In genomic region chr2:52987637-52988295, GRCm38 (mm10) we compare ENCODE assay signal across 9 mouse cellular contexts.
A peak's percentile ranks its signal among the peaks of the same experiment; 100 is the strongest.
DNase-seq lines count a peak whose midpoint lies in the region; ATAC-seq lines count a peak whose summit lies in the region.
"Had no signal": no experiment of that assay in that cellular context is flagged by ENCODE, and none has a peak within 500 bp of the region (broad histone marks: within the 10 kb centered on the region; RNA-seq: fewer than 3 reads in every experiment).

No protein-coding gene starts in this region.

- H3K36me3 ChIP-seq in hindbrain, embryonic 10.5 days, result no peaks in the 10 kb centered on the region
- H3K36me3 ChIP-seq in hindbrain, embryonic 11.5 days (ENCODE audit: control insufficient read depth, insufficient read depth, low read length), result no peaks in the 10 kb centered on the region
- no peaks in the 10 kb centered on the region for H3K36me3 ChIP-seq in embryonic facial prominence, embryonic 12.5 days
- H3K36me3 ChIP-seq in hindbrain, embryonic 14.5 days (replicated peaks; ENCODE audit: control insufficient read depth, insufficient read depth), result no peaks in the 10 kb centered on the region

- H3K27ac ChIP-seq in hindbrain, embryonic 10.5 days, result peak overlapping the region; percentile 9; the same call in 1 of the 2 replicates
- no peak overlapping the region for H3K27ac ChIP-seq in hindbrain, embryonic 11.5 days (ENCODE audit: low read depth, low read length)
- H3K27ac ChIP-seq in embryonic facial prominence, embryonic 12.5 days, result peak overlapping the region; percentile 26
- H3K27ac ChIP-seq in hindbrain, embryonic 14.5 days, result peak overlapping the region; percentile 14; the same call in 1 of the 2 replicates

- no peak overlapping the region for H3K4me3 ChIP-seq in hindbrain, embryonic 10.5 days
- no peak overlapping the region for H3K4me3 ChIP-seq in hindbrain, embryonic 11.5 days (ENCODE audit: low read depth, low read length)
- no peak overlapping the region for H3K4me3 ChIP-seq in embryonic facial prominence, embryonic 12.5 days
- no peak overlapping the region for H3K4me3 ChIP-seq in hindbrain, embryonic 14.5 days (replicated peaks; ENCODE audit: low read length)

- no peak overlapping the region for H3K4me2 ChIP-seq in hindbrain, embryonic 11.5 days (replicated peaks; ENCODE audit: low read depth, low read length)
- H3K4me2 ChIP-seq in embryonic facial prominence, embryonic 12.5 days (replicated peaks), result no peak overlapping the region
- no peak overlapping the region for H3K4me2 ChIP-seq in hindbrain, embryonic 14.5 days (replicated peaks)

- WGBS in hindbrain, embryonic 10.5 days, result 75% methylated on average over 11 of the region's 11 CpGs
- WGBS in hindbrain, embryonic 11.5 days, result 70% methylated on average over 11 of the region's 11 CpGs
- WGBS in embryonic facial prominence, embryonic 12.5 days, result 70% methylated on average over 11 of the region's 11 CpGs
- WGBS in hindbrain, embryonic 14.5 days, result 62% methylated on average over 11 of the region's 11 CpGs

- DNase-seq in hindbrain, embryonic 10.5 days (ENCODE audit: low spot score), result no peak
- no peak for DNase-seq in hindbrain, embryonic 11.5 days (ENCODE audit: low spot score)
- DNase-seq in hindbrain, embryonic 14.5 days (ENCODE audit: low spot score), result no peak
- DNase-seq in lung, postnatal 36 days, result peak; percentile 43
- DNase-seq in layer of hippocampus, adult 8-10 months (ENCODE audit: low spot score in 2 of 2), result no peak
- DNase-seq in thymus, postnatal 0 days (ENCODE audit: low spot score), result no peak
- DNase-seq: thymus, postnatal 14 days had no signal

- no peak overlapping the region for H3K9ac ChIP-seq in hindbrain, embryonic 11.5 days (ENCODE audit: low read depth, low read length)
- H3K9ac ChIP-seq in embryonic facial prominence, embryonic 12.5 days, result no peak overlapping the region
- no peak overlapping the region for H3K9ac ChIP-seq in hindbrain, embryonic 14.5 days

- H3K9me3 ChIP-seq in hindbrain, embryonic 10.5 days, result no peaks in the 10 kb centered on the region
- no peaks in the 10 kb centered on the region for H3K9me3 ChIP-seq in hindbrain, embryonic 11.5 days (ENCODE audit: control insufficient read depth, low read length)
- no peaks in the 10 kb centered on the region for H3K9me3 ChIP-seq in embryonic facial prominence, embryonic 12.5 days
- H3K9me3 ChIP-seq in hindbrain, embryonic 14.5 days (ENCODE audit: control insufficient read depth, low read length), result no peaks in the 10 kb centered on the region

- H3K27me3 ChIP-seq in hindbrain, embryonic 10.5 days (ENCODE audit: insufficient read depth, poor library complexity, severe bottlenecking), result no peaks in the 10 kb centered on the region
- H3K27me3 ChIP-seq in hindbrain, embryonic 11.5 days (ENCODE audit: control insufficient read depth, insufficient read depth, low read length), result no peaks in the 10 kb centered on the region
- H3K27me3 ChIP-seq in embryonic facial prominence, embryonic 12.5 days, result no peaks in the 10 kb centered on the region
- H3K27me3 ChIP-seq in hindbrain, embryonic 14.5 days (ENCODE audit: control insufficient read depth, insufficient read depth, low read length), result no peaks in the 10 kb centered on the region

- H3K4me1 ChIP-seq in hindbrain, embryonic 10.5 days (replicated peaks), result peaks cover 22% of the 10 kb centered on the region
- H3K4me1 ChIP-seq in hindbrain, embryonic 11.5 days (replicated peaks; ENCODE audit: control insufficient read depth, insufficient read depth, low read length), result no peaks in the 10 kb centered on the region
- peaks cover 22% of the 10 kb centered on the region for H3K4me1 ChIP-seq in embryonic facial prominence, embryonic 12.5 days
- peaks cover 10% of the 10 kb centered on the region; the same call in 1 of the 2 replicates for H3K4me1 ChIP-seq in hindbrain, embryonic 14.5 days (replicated peaks; ENCODE audit: control insufficient read depth, insufficient read depth, low read length)

- no peak for ATAC-seq in hindbrain, embryonic 11.5 days (ENCODE audit: low FRiP score)
- no peak for ATAC-seq in embryonic facial prominence, embryonic 12.5 days (ENCODE audit: insufficient number of reproducible peaks, insufficient read depth, low FRiP score, low TSS enrichment)
- ATAC-seq in hindbrain, embryonic 14.5 days (ENCODE audit: low FRiP score), result peak; percentile 57; the same call in 1 of the 2 replicates
- no peak for ATAC-seq in megakaryocyte-erythroid progenitor cell, adult 5-6 weeks (replicated peaks; ENCODE audit: low FRiP score, low TSS enrichment, poor library complexity, severe bottlenecking)
